Mouse (Mus musculus) natural killer cell, adult 2 months (primary cell): ENCODE results near the gene Spata1.
"Not testable (repeated sequence)": the region's sequence is repeated elsewhere in the genome, so short reads cannot be mapped to it uniquely, and the experiment has no call there.

ENCODE experiments used
- DNase-seq, 2 experiments: peaks; one replicate each; pipeline ENCODE4 v3.0.0; 2022; ENCODE audit warnings: low spot score in 2 of 2

The Spata1 gene

DNA sequence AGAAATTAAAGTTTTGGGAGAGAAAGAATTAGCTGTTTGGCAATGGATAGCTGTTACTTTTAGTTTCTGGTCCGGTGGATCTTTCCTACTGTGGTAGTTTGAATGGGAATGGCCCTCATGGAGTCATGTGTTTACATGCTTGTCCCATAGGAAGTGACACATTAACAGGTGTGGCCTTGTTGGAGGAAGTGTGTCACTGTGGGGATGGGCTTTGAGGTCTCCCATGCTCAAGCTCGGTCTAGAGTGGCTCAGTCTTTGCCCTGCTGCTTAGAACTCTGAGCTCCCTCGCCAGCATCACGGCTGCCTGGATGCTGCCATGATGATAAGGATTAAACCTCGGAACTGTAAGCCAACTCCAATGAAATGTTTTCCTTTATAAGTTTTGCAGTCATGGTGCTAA, 48.2 kb downstream of the Spata1 start:
- DNase-seq = no peak

DNA sequence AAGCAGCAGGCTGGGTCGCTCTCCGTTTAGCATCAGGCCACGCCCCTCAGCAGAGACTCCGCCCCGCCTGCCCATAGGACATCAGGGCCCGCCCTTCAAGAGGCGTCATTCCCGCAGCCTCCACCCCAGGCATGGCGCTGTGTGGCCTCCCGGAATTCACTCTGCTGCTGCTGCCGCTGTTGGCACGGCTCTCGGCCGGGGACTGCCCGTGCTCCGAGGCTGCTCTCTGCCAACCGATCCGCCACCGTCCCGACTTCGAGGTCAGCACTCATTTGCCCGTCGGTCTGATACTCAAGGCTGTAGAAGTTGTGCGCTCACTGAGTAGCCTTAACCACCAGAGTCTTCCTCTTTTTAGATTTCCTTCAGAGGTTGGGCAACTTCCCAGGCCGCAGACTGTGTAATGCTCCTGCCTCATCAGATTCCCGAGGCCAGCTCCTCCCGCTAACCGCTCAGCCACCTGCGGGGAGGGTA, 49.1 kb downstream of the Spata1 start:
- peak; percentile 83 to 87 for DNase-seq

DNA sequence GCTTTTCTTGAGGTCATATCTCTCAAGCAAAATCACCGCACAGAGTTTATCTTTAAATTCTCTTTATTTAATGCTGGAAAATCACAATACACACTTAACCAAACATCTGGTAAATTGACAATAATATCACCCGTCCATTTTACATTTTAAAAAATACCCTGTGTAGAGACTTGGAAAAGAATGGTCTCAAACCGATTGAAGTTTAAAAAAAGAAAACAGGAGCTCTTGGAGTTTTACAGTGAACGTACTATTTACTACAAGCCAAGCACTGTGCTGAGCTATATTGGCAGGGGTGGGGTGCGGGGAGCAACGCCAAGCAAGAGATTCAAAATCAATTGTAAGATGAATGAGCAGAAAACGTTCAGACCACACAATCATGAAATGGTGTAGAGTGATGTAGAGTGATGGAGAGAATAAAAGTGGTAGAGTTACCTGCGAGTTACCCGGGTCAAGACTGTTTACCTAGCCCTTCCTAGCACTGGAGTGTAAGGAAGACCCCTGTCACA, 49.8 kb downstream of the Spata1 start, which contains the start of gene Ctbs:
Gene Ctbs, plus strand, starts transcription at position 51 of the 506 bp plus-strand sequence.
- no peak for DNase-seq

DNA sequence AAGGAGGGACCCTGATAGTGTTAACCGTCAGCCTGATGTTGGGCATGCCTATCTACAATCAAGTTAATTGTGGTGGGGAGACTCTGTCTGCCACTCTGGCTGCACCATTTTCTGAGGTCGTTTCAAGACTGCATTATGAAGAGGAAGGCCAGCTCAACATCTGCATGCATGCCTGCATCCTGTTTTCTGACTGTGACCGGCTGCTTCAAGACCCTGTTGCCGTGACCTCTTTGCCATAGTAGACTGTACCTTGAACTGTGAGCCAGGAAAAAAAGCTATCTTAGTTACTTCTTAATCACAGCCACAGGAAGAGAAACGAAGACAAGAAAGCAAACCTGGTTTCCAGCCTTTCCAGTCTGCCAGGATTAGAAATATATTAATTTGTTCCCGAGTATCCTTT, 50.6 kb downstream of the Spata1 start:
- DNase-seq = no peak

DNA sequence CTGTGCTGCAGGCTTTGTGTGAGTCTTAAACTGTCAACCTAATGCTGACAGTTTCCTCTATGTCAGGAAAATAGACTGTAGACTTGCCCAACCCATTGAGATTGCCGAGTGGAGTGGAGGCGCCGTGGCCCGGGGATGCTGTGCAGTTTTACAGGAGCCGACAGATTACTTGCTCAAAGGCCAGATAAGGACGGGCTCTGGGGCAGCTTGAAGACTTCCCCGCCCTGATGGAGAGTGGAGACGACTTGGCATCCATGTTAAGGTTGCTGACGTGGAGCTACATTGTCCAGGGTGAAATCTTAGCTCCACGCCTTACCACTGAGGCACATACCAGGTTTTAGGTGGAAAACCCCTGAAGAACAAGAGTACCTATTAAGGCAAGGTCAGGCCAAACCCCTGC, 51.2 kb downstream of the Spata1 start:
- DNase-seq = no peak

DNA sequence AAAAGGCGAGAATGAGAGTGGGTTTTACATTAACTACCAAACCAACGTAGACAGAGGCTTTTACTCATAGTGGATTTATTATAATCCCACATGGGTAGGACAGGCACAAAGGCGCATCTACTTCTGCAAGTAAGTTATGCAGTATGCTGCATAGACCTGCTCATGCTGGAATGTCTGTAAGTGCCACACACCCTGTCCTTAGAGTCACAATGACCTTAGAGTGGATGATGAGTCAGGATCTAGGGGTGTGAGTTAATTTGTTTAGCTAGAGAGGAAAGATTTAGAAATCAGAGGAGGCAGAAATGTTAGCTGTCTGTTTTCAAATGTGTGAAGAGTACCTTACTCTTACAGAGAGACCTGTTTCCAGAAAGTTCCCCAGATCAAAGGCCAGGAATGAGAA, 52.0 kb downstream of the Spata1 start:
- no peak for DNase-seq

DNA sequence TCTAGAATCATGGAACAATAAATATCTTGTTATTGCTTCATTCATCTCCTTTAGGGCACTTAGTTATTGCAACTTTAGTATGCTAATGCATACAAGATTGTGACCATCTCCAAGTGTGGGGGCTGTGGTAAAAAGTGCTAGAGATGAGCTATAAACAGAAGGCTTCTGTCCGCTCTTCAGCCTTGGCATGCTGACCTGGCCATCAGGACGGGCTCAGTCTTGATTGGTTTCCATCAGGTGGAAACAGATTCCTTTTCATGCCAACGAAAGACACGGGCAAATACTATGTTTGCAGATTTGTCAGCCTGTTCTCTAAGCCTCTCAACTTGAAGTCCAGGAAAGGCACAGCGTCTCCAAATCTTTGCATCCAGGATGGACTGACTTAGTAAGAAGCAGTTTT, 52.4 kb downstream of the Spata1 start:
- DNase-seq = no peak

DNA sequence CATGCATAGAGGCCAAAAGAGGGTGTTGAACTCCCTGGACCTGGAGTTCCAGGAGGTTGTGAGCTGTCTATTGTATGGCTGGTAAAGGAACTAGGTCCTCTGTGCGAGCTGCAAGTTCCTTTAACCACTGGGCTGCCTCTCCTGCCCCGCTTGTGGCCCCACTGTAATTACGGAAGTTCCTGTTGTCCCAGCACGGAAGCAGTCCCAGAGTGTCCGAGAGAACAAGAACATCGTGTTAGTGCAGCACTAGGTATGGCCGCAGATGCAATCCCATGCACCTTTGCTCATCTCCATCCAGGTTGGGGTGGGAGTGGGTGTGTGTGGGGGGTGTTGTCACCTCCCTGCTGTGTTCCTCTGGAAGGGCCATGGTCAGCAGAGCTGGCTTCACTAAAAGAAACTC, 54.7 kb downstream of the Spata1 start:
- DNase-seq = no peak

DNA sequence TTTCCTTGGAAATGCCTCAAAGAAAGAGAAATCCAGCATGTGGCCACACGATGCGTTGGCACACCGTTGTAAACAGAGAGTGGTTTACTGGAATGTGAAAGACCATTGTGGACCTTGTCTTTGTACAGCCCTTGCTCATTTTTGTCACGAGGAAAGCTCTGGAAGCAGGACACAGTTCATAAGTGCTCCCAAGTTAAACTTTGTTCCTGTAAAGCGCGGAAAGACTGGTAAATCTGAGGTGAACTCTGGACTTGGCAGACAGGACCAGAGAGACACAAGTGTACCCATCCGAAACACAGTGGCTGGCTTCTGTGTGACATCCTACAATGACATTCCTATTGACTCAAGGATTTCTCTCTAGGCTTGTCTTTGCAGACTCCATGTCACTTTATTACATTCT, 56.2 kb downstream of the Spata1 start:
- DNase-seq = no peak

DNA sequence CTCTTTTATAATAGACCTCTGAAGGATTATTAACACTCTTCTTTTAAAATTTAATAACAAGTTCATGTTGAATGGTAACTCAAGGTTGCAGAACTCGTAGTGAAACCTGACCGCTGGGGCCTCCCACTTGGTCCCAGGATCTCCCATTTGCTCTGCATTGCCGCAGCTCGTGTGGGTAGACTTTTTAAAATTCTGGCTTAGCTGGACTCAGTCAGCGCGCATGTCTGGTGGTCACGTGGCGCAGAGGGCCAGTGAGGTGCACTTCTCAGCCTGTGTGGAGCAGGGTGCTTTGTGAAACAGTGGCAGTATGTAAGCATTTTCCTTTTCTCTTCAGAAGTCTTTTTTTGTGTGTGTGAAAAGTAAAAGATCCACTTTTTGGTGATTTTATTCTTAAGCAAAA, 56.6 kb downstream of the Spata1 start:
- DNase-seq = no peak

DNA sequence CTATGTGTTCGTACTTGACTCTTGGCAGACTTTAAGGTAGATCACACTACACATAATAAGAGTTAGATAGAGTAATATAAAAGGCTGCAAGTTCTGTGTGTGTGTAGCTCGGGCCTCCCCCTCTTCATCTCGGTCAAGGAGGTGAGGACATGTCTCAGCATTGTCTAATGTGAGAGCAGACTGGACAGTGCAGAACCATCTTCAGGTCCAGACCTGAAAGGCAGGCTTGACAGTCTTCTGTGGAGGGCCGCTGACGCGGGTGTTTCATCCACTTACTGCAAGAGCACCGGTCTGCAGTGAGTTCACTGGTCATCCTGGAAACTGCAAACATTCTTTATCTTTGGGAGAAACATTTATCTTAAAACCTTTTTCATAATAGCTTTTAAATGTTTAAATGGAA, 57.1 kb downstream of the Spata1 start:
- DNase-seq = no peak

DNA sequence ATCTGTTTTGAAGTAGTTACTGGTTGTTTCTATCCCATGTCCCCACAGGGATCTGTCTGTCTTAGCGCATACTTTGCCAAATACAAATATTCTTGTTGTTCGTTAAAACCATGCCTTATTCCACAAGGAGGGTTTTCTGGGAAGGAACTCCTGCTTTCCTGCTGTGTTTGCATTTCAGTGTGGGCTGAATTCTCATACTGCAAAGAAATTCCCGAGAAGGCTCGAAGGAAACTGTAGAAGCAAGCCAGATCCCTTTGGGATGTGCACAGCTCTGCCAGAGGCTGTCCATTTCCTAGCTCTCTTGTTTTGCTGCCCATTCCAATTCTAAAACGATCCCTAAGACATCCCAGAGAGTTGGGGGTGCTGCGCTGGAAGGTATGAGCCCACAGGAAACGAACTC, 59.1 kb downstream of the Spata1 start:
- DNase-seq = no peak

DNA sequence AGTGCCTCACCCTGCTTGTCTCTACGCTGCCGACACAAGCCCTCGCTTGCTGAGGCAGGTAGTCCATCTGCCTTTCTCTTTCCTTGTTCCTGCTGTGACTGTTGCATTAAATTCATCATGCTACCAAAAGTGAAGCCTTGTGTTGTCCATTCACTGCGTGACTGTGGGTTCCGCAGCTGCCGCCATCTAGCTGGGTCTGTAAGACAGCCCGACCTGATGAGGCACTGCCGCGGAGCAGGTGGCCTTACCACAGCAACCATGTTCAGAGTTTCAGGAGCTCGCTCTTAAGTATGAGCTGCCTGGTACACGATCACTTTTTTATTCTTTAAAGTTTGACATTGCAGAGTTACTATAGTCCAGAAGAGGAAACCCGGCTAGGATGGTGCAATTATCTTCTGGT, 59.5 kb downstream of the Spata1 start:
- DNase-seq = no peak

DNA sequence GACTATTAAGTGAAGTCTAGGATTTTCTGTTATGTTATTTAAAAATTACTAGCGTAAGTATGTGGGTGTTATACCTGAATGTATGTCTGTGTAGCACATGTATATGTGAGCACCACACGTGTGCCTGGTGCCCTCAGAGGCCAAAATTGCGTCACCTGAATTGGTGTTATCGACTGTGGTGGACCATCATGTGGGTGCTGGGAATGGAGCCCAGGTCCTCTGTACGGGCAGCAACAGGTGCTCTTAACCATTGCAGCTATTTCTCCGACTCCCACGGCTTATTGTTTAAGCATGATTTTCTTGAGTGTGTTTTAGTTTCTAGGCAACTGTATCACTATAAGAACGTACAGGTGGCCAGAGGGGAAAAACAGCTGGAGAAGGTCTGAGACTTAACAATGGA, 63.4 kb downstream of the Spata1 start:
- DNase-seq = no peak

DNA sequence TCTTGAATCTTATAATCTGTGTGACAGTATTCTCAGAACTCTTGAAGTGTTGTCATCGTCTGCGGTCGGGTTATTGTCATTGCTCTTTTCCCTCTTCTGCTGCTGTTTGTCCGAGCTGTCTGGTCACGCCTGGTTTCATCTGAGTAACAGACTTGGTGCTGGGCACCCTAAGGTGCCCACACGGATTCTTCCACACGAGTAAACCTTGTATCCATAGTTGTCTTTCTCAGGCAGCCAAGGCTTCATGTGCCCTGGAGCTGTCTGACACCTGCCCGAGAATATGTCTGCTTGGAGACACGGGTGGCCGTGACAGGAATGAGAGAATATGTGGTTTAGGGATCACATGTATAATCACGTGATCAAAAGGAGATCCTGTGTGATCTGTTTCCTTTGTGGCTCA, 64.0 kb downstream of the Spata1 start:
- DNase-seq = no peak

DNA sequence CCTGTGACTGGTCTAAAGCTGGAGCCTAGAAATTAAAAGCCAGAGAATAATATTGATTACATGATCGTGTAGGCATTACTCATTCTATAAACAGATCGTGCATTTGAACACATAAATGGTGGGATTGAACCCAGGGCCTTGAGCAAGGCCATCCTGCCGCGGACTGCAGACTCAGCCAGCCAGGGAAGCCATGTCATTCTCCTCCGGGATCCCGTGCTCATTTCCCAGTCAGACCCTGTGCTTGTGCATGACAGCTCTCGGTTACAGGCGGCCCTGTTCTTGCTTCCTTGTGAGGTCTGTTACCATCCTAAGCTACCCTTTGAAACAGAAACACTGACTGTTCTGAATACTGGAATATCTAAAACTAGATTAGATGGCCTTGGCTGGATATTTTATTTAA, 64.9 kb downstream of the Spata1 start:
- DNase-seq = no peak

DNA sequence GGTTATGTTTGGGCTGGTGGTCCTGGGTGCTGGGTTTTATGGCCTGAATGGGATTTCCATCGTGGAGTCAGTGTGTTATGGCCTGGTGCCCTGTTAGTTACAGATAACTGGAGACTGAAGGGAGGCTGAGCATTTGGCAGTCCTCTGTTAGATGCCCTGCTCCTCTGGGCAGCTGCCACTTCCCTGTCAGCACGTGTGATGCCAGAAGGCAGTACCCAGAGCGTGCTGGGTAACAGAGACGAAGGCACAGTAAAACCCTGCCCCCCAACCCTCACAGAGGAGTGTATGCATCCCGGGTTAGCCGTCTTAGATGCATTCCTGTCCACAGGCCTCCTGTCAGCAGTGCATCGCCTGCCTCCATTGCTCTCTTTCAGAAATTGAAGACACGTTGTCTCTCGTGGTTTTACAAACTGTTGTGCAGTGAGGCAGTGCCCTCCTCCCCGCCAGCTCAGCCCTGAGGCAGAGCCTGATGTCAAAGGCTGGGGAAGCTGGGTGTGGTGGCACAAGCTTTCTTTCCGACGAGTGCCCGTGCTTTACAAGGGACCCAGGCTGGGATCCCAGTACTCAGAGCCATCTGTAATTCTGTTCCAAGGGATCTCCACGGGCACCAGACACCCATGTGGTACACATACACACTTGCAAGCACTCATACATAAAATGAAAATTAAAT, 65.7 kb downstream of the Spata1 start:
- no peak for DNase-seq

DNA sequence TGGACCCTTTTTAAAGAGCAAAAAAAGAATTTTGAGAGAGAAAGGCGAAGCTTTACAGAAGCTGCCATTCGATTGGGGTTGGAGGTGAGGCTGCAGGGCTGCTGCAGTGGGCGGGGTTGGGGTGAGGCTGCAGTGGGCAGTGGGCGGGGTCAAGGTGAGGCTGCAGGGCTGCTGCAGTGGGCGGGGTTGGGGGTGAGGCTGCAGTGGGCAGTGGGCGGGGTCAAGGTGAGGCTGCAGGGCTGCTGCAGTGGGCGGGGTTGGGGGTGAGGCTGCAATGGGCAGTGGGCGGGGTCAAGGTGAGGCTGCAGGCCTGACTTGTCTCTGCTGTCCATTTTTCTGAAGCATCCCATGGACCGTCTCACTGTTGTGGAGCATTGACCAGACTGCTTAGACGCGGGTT, 66.5 kb downstream of the Spata1 start:
- DNase-seq = not testable (repeated sequence)

DNA sequence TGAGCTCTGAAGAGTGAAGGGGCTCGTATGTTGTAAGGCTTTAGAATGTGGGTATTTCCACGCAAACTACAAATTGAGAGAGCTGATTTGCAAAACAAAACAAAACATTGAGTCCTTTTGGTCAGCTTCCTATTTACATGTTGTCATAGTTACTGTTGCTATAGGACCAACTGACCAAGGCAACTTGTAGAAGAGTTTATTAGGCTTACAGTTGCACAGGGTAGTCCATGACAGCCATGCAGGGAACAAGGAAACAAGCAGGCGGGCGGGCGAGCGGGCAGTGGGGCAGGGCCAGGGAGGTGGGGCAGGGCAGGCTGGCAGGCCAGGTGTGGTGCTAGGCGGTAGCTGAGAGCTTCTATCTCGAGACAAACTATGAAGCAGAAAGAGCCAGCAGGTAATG, 73.1 kb downstream of the Spata1 start:
- DNase-seq = no peak

DNA sequence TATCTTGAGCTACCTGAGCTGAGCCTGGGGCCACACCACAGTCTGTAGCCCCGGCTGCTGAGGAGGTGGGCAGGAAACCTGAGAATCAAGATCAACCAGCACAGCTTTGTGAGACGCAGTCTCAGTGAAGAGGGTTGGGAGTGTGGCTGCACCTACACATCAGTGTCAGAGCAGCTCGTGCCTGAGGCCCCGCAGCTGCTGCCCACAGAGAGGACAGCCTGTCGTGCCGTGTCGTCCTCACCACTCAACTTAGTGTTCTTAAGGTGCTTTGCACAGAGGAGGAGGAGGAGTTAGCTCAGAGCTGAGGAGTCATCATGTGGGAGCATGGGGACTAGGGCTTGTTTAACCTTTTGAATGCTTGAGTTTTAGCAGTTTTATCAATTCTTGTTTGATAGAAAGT, 73.7 kb downstream of the Spata1 start:
- no peak for DNase-seq

DNA sequence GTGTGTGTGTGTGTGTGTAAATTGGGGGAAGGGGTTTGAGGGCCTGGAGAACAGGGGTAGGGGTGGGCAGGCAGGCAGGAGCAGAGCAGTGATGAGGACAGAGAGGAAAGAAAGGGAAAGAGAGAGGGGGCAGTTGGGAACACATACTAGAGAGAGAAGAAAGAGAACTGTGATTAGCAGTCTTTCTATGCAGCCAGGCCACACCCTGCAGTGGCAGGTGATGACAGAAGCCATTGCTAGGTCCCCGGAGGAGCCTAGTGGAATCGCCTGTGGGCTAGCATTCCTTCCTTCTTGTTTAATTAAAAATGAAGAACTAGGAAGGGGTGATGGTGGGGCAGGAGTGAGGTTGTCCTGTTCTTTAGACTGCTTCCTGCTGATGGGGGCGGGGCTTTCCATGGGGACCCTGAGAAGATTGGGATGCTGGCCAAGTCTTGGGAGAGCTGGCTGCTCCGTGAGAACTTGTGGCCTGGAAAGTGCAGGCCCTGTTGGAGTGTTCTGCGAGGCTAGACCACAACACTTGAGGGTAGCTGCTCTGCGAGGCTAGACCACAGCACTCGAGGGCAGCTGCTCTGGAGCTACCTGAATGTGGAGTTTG, 75.2 kb downstream of the Spata1 start:
- DNase-seq = no peak

DNA sequence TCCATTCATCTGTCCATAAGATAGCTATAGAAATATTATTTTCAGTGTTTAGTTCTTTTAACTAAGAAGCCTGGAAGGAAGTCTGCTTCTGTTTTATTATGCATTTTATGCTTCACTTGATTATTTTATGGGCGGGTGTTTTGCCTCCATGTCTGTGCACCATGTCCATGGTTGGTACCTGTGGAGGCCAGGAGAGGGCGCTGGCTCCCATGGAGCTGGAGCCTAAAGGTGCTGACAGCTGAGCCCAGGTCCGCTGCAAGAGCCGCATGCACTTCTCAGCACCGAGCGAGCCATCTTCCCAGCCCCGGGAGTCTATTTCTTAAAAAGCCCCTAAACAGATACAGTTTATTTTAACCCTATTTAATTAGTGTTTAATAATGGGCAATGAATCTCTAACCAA, 75.8 kb downstream of the Spata1 start:
- no peak for DNase-seq

DNA sequence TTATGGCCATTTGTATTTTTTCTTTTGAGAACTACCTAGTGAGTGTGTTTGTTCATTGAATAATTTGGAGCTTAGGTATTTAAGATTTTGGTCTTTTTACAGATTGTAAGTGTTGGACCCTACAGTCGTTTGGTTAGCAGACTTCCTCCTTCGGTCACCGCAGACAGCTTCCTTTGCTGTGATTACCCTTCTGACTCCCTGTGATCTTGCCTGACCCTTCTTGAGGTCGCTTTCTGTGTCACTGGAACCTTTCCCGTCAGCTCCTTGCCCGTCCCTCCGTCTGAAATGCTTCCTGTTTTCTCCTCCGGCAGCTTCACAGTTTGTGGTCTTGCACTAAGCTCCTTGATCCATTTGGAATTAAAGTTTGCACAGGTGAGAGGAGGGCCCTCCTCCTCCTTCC, 77.8 kb downstream of the Spata1 start:
- DNase-seq = no peak
